Mouse (Mus musculus): Measurements from ENCODE around the gene Lsamp. TPM values are rescaled to one million over a fixed set of nuclear protein-coding genes. Genes with fewer than 3 reads are reported as not detected.

Lsamp gene
- total and polyA plus RNA-seq, 3 experiments, result not detected

GRCm38 (mm10) chr16:41551164-41551563 is 1567.0 kb downstream of the Lsamp start:
- no peaks in the 10 kb centered on the region for H3K36me3 ChIP-seq (replicated peaks in 1 of 2; ENCODE audit: control insufficient read depth in 1 of 2, insufficient read depth in 1 of 2, low read length in 1 of 2)
- in situ Hi-C loops (cut with MboI; ENCODE audit: low pct_ligation_motif_present, low pct_unique_long_range_greater_than_20kb, low sequenced_read_pairs), result no loop called here
- dilution Hi-C loops (cut with MboI; ENCODE audit: extremely low pct_ligation_motif_present, extremely low pct_unique_long_range_greater_than_20kb, low sequenced_read_pairs), result no loop called here
- H3K27me3 ChIP-seq (replicated peaks), result no peaks in the 10 kb centered on the region
- no peak overlapping the region for H3K27ac ChIP-seq (ENCODE audit: insufficient read depth, low read depth)
- TF ChIP-seq NELFE (IDR thresholded peaks at IDR 0.05; ENCODE audit: low read depth, low read length) (no peak), ETS1 (conservative IDR thresholded peaks at IDR 0.05; ENCODE audit: low read depth, low read length) (no peak), RCOR1 (conservative IDR thresholded peaks at IDR 0.05; ENCODE audit: low read depth, low read length) (no peak), JUND (conservative IDR thresholded peaks at IDR 0.05; ENCODE audit: low read depth, low read length) (no peak), MAFK (IDR thresholded peaks at IDR 0.05; ENCODE audit: insufficient replicate concordance, low read length) (no peak), MXI1 (IDR thresholded peaks at IDR 0.05; ENCODE audit: low read depth, low read length) (no peak), TCF12 (IDR thresholded peaks at IDR 0.05; ENCODE audit: low read depth, low read length) (no peak), MAZ (IDR thresholded peaks at IDR 0.05; ENCODE audit: low read depth, low read length) (no peak), MEF2A (IDR thresholded peaks at IDR 0.05; ENCODE audit: borderline replicate concordance, low read depth, low read length) (no peak), POLR2AphosphoS2 (IDR thresholded peaks at IDR 0.05; ENCODE audit: low read depth, low read length) (no peak), MYC (IDR thresholded peaks at IDR 0.05; ENCODE audit: low read depth, low read length) (no peak), ZMIZ1 (IDR thresholded peaks at IDR 0.05; ENCODE audit: low read depth, low read length) (no peak), TBP (conservative IDR thresholded peaks at IDR 0.05; ENCODE audit: low read depth, low read length) (no peak), KAT2A (IDR thresholded peaks at IDR 0.05; ENCODE audit: insufficient replicate concordance, low read length) (no peak), GABPA (IDR thresholded peaks at IDR 0.05; ENCODE audit: insufficient replicate concordance, low read depth, low read length) (no peak)
- no peaks in the 10 kb centered on the region for H3K79me2 ChIP-seq (replicated peaks; ENCODE audit: control insufficient read depth, extremely low read depth, insufficient read depth, poor library complexity, severe bottlenecking)
- no peak overlapping the region for H3K4me2 ChIP-seq (ENCODE audit: insufficient read depth, low read depth, poor library complexity, severe bottlenecking)
- no peak for DNase-seq (ENCODE audit: extremely low read depth)
- no peak overlapping the region for H3K9ac ChIP-seq (ENCODE audit: insufficient read depth, low read depth)
- peaks cover 56% of the 10 kb centered on the region for H3K9me3 ChIP-seq (replicated peaks; ENCODE audit: low read length)
- no peak overlapping the region for H3K4me3 ChIP-seq (replicated peaks in 1 of 3; ENCODE audit: low read depth in 2 of 3, low read length in 2 of 3, poor library complexity in 1 of 3)
- H3K4me1 ChIP-seq (ENCODE audit: control insufficient read depth in 1 of 2, insufficient read depth in 2 of 2), result no peaks in the 10 kb centered on the region

DNA sequence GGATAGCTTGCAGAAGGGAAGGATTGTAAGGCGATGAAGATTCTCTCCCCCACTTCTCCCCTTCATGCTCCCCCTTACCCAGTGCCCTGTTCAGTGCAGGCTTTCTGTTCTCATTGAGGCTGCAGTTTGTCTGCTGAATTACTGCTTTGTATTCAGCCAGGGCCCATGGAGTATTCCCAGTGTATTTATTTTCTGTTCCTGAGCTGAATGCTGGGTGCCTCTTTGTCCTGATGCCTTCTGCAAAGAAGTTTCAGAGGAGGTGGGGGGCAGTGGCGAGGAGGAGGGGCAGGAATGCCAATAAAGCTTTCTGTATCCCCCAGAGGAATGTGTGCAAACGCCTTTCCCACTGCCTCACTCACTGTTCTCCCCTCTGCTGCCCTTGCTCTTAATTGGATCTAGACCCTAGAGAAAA is 1567.7 kb downstream of the Lsamp start:
- Histone ChIP-seq H3K79me2 (replicated peaks; ENCODE audit: control insufficient read depth, extremely low read depth, insufficient read depth, poor library complexity, severe bottlenecking) (no peaks in the 10 kb centered on the region), H3K27me3 (replicated peaks) (no peaks in the 10 kb centered on the region), H3K36me3 (replicated peaks in 1 of 2; ENCODE audit: control insufficient read depth in 1 of 2, insufficient read depth in 1 of 2, low read length in 1 of 2) (no peaks in the 10 kb centered on the region), H3K4me3 (replicated peaks in 1 of 3; ENCODE audit: low read depth in 2 of 3, low read length in 2 of 3, poor library complexity in 1 of 3) (no peak overlapping the region), H3K27ac (ENCODE audit: insufficient read depth, low read depth) (no peak overlapping the region), H3K4me1 (ENCODE audit: control insufficient read depth in 1 of 2, insufficient read depth in 2 of 2) (no peaks in the 10 kb centered on the region), H3K4me2 (ENCODE audit: insufficient read depth, low read depth, poor library complexity, severe bottlenecking) (no peak overlapping the region), H3K9me3 (replicated peaks; ENCODE audit: low read length) (peaks cover 54% of the 10 kb centered on the region), H3K9ac (ENCODE audit: insufficient read depth, low read depth) (no peak overlapping the region)
- DNase-seq (ENCODE audit: extremely low read depth), result no peak
- no peak for TF ChIP-seq CTCF (conservative IDR thresholded peaks at IDR 0.05 in 1 of 2, IDR thresholded peaks at IDR 0.05 in 1 of 2; ENCODE audit: low read depth in 2 of 2, low read length in 2 of 2)
- no peak for TF ChIP-seq RAD21 (IDR thresholded peaks at IDR 0.05; ENCODE audit: low read depth, low read length)
- no peak for TF ChIP-seq BHLHE40 (IDR thresholded peaks at IDR 0.05; ENCODE audit: low read depth, low read length)
- TF ChIP-seq POLR2AphosphoS2 (IDR thresholded peaks at IDR 0.05; ENCODE audit: low read depth, low read length), result no peak
- no peak for TF ChIP-seq PAX5 (IDR thresholded peaks at IDR 0.05; ENCODE audit: low read length)
- no peak for TF ChIP-seq JUND (conservative IDR thresholded peaks at IDR 0.05; ENCODE audit: low read depth, low read length)
- TF ChIP-seq RCOR1 (conservative IDR thresholded peaks at IDR 0.05; ENCODE audit: low read depth, low read length), result no peak
- no peak for TF ChIP-seq ZC3H11A (IDR thresholded peaks at IDR 0.05; ENCODE audit: low read depth, low read length)
- no peak for TF ChIP-seq CHD1 (IDR thresholded peaks at IDR 0.05; ENCODE audit: low read depth, low read length)
- no peak for TF ChIP-seq USF1 (IDR thresholded peaks at IDR 0.05; ENCODE audit: low read depth, low read length)
- no peak for TF ChIP-seq E2F4 (IDR thresholded peaks at IDR 0.05; ENCODE audit: insufficient replicate concordance, low read depth, low read length)
- dilution Hi-C loops (cut with MboI; ENCODE audit: extremely low pct_ligation_motif_present, extremely low pct_unique_long_range_greater_than_20kb, low sequenced_read_pairs), result no loop called here
- in situ Hi-C loops (cut with MboI; ENCODE audit: low pct_ligation_motif_present, low pct_unique_long_range_greater_than_20kb, low sequenced_read_pairs), result no loop called here
